Mouse (Mus musculus) adrenal gland (tissue): Measurements from ENCODE around the gene Mcf2l.

ENCODE experiments used
- intact Hi-C: fragments of 180-260 bp; cut with DNase I; formaldehyde crosslinking; loops from one replicate; pipeline ENCODE4 v1.15.1; 2025

The Mcf2l gene

GRCm38 (mm10) chr8:12872983-12873356, 636 bp upstream of the Mcf2l start:
- intact Hi-C loops = no loop called here

- intact Hi-C loops = no loop called here
These were observed 687 bp downstream of the Mcf2l start for GRCm38 (mm10) chr8:12874194-12874791.

- intact Hi-C loops = no loop called here
These were observed 1.4 kb downstream of the Mcf2l start for GRCm38 (mm10) chr8:12874971-12875370.

GRCm38 (mm10) chr8:12877126-12877525, 3.5 kb downstream of the Mcf2l start:
- intact Hi-C loops = no loop called here

- intact Hi-C loops = no loop called here
These were observed 6.6 kb downstream of the Mcf2l start for GRCm38 (mm10) chr8:12880163-12880562.

GRCm38 (mm10) chr8:12883051-12884004, 9.7 kb downstream of the Mcf2l start:
- intact Hi-C loops = no loop called here

- intact Hi-C loops = no loop called here
These were observed 14.3 kb downstream of the Mcf2l start for GRCm38 (mm10) chr8:12887772-12888435.

GRCm38 (mm10) chr8:12889046-12889598, 15.5 kb downstream of the Mcf2l start:
- intact Hi-C loops = no loop called here

GRCm38 (mm10) chr8:12892882-12893446, 19.4 kb downstream of the Mcf2l start:
- intact Hi-C loops = no loop called here

- intact Hi-C loops = no loop called here
These were observed 20.4 kb downstream of the Mcf2l start for GRCm38 (mm10) chr8:12893797-12894578.

- intact Hi-C loops = loop anchor here (5.0 kb wide), 2 partner anchors 87 to 317 kb away; no protein-coding TSS in a partner anchor
These were observed 21.4 kb downstream of the Mcf2l start for GRCm38 (mm10) chr8:12894783-12895534.

- intact Hi-C loops = loop anchor here (1.0 to 5.0 kb wide), 3 partner anchors 32 to 317 kb away; no protein-coding TSS in a partner anchor
These were observed 22.0 kb downstream of the Mcf2l start for GRCm38 (mm10) chr8:12895535-12896150.

- intact Hi-C loops = loop anchor here (1.0 to 5.0 kb wide), 3 partner anchors 31 to 316 kb away; no protein-coding TSS in a partner anchor
These were observed 23.1 kb downstream of the Mcf2l start for GRCm38 (mm10) chr8:12896494-12897373.

- intact Hi-C loops = loop anchor here (5.0 kb wide), 2 partner anchors 84 to 314 kb away; no protein-coding TSS in a partner anchor
These were observed 24.2 kb downstream of the Mcf2l start for GRCm38 (mm10) chr8:12897815-12898214.

GRCm38 (mm10) chr8:12903790-12904415, 30.3 kb downstream of the Mcf2l start:
- intact Hi-C loops = no loop called here

GRCm38 (mm10) chr8:12905122-12905521, 31.5 kb downstream of the Mcf2l start:
- intact Hi-C loops = no loop called here

GRCm38 (mm10) chr8:12905599-12906321, 32.2 kb downstream of the Mcf2l start:
- intact Hi-C loops = no loop called here
